Mouse (Mus musculus) stomach, postnatal 0 days (tissue): ENCODE data around the gene Fam167b.

Experiments
- CTCF ChIP-seq: IDR thresholded peaks from 2 replicates; pipeline ENCODE4 v1.5.1; 2016; ENCODE audit warnings: antibody characterized with exemption, low read depth, mild to moderate bottlenecking, moderate library complexity
- EP300 ChIP-seq: optimal IDR thresholded peaks from 2 replicates; pipeline ENCODE3; 2016; ENCODE audit warnings: antibody characterized with exemption

DNA sequence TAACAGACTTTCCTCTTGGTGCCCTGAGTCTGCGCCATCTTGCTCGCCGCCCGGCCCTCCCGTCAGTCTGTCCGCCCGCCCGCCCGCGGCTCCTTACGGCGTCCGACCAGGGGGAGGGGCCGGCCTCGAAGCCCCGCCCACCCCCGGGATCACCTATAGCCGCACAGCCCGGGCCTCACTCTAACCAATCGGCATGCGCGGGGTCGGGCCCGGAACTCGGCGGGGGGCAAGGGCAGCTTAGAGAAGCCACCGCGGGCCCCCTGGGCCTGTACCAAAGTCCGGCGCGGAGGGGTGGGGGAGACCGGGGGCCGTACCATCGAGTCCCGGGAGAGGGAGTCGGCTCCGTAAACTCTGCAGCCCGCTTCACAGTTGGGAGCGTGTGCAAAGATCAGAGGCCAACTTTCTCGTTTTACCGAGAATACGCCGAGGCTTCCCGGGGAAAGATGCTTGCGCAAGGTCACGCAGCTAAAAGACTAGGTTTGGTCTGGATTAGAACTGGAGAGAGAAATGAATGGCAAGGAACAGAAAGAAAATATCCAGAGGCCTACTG is 35.7 kb downstream of the Fam167b start, which contains the start of gene Hdac1:
- TF ChIP-seq EP300, result peak; percentile 63
- peak; percentile 36; the same call in 1 of the 2 replicates for TF ChIP-seq CTCF
